Mouse (Mus musculus) thymus, postnatal 14 days (tissue): ENCODE data around the gene Sbk1.

ENCODE experiments used
- DNase-seq: peaks from one replicate; pipeline ENCODE4 v3.0.0; 2021

Sbk1 gene

GRCm38 (mm10) chr7:126271712-126272683 is at the start of gene Sbk1:
TSS of gene Sbk1 (plus strand) at chr7:126272619.
- peak; percentile 93 for DNase-seq

GRCm38 (mm10) chr7:126222753-126223152 is 49.7 kb upstream of the Sbk1 start:
- no peak for DNase-seq

GRCm38 (mm10) chr7:126226136-126226535 is 46.3 kb upstream of the Sbk1 start:
- no peak for DNase-seq

GRCm38 (mm10) chr7:126230357-126231148 is 41.9 kb upstream of the Sbk1 start:
- DNase-seq = peak; percentile 71

GRCm38 (mm10) chr7:126232345-126233071 is 39.9 kb upstream of the Sbk1 start:
- DNase-seq = no peak

GRCm38 (mm10) chr7:126234611-126235010 is 37.8 kb upstream of the Sbk1 start:
- DNase-seq = no peak

- DNase-seq = peak; percentile 48
Observed at GRCm38 (mm10) chr7:126236083-126236793, 36.2 kb upstream of the Sbk1 start.

- peak; percentile 27 for DNase-seq
Observed at GRCm38 (mm10) chr7:126236794-126237192, 35.6 kb upstream of the Sbk1 start.

GRCm38 (mm10) chr7:126240814-126241360 is 31.5 kb upstream of the Sbk1 start:
- no peak for DNase-seq

GRCm38 (mm10) chr7:126244168-126244750 is 28.2 kb upstream of the Sbk1 start:
- no peak for DNase-seq

- no peak for DNase-seq
Observed at GRCm38 (mm10) chr7:126248088-126248487, 24.3 kb upstream of the Sbk1 start.

GRCm38 (mm10) chr7:126248641-126249141 is 23.7 kb upstream of the Sbk1 start:
- no peak for DNase-seq

- DNase-seq = no peak
Observed at GRCm38 (mm10) chr7:126249146-126249545, 23.3 kb upstream of the Sbk1 start.

- DNase-seq = no peak
Observed at GRCm38 (mm10) chr7:126249986-126250385, 22.4 kb upstream of the Sbk1 start.

GRCm38 (mm10) chr7:126250481-126250880 is 21.9 kb upstream of the Sbk1 start:
- no peak for DNase-seq

- DNase-seq = no peak
Observed at GRCm38 (mm10) chr7:126251698-126252097, 20.7 kb upstream of the Sbk1 start.

- no peak for DNase-seq
Observed at GRCm38 (mm10) chr7:126252230-126252629, 20.2 kb upstream of the Sbk1 start.

GRCm38 (mm10) chr7:126260280-126261210 is 11.9 kb upstream of the Sbk1 start:
- DNase-seq = peak; percentile 74

- no peak for DNase-seq
Observed at GRCm38 (mm10) chr7:126261823-126262222, 10.6 kb upstream of the Sbk1 start.

- DNase-seq = no peak
Observed at GRCm38 (mm10) chr7:126263964-126264363, 8.5 kb upstream of the Sbk1 start.
